Mouse (Mus musculus): ENCODE data around the gene Rbbp4.

The Rbbp4 gene

DNA sequence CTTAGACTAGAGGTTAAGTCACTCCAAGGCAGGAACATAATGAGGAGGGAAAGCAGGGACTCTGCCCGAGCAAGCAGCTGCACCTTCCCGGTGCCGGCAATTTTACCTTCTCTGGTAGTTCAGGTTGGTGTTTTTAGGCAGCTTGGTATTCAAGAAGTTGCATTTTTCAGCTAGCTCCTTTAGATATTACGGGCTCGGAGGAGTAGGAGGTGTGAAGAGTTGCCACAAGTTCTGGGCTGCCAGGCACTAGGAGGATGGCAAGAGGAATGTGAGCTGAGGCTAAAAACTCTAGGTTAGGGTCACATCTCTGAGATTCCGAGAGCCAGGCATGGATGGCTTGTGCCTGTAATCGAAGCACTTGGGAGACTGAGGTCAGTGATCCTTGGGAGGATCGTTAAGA is 45.5 kb downstream of the Rbbp4 start:
- DNase-seq, result no peak

DNA sequence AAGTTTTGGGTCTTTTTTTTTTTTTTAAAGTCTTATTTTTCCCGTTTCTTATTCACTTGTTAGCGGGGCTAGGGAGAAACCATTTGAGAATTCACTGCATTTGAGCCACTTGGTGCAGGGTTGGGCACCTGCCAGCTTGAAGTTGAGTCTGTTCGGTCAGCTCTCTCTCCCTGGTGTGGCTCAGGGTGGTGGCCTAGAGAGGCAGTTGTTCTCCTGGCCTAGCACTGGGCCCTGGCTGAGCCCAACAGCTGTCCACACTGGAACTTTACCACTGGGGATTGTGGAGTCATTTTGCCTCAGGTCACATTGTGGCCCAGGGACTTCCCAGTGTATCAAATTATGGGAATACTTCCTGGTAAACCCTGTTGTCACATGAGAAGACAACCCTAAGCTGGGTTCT is 47.1 kb downstream of the Rbbp4 start:
- DNase-seq, result no peak

DNA sequence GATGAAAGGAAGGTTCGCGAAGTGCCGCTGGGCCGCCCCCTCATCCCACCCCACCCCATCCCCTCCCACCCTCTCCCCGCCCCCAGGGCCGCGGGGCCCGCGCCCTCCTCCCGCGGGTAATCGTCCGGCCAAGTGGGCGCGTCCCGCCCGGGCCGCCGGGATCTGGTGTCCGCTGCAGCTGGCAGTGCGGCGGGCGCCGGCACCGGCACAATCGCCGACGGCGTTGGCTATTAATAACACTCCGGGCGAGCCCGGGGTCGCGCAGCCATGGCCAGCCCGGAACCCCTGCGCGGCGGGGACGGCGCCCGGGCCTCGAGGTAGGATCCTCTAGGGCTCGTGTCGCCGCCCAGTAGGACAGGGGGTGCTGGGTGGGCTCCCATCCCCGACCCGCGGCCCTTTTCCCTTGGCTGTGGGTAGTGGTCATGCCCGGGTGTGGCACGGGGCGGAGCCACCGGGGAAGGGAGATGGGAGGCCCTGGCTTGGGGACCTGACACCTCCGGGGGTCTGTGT is 47.6 kb downstream of the Rbbp4 start, which contains the start of gene Sync:
Sync (plus strand) TSS at position 146 of the 510 bp plus-strand sequence.
- no peak for DNase-seq

DNA sequence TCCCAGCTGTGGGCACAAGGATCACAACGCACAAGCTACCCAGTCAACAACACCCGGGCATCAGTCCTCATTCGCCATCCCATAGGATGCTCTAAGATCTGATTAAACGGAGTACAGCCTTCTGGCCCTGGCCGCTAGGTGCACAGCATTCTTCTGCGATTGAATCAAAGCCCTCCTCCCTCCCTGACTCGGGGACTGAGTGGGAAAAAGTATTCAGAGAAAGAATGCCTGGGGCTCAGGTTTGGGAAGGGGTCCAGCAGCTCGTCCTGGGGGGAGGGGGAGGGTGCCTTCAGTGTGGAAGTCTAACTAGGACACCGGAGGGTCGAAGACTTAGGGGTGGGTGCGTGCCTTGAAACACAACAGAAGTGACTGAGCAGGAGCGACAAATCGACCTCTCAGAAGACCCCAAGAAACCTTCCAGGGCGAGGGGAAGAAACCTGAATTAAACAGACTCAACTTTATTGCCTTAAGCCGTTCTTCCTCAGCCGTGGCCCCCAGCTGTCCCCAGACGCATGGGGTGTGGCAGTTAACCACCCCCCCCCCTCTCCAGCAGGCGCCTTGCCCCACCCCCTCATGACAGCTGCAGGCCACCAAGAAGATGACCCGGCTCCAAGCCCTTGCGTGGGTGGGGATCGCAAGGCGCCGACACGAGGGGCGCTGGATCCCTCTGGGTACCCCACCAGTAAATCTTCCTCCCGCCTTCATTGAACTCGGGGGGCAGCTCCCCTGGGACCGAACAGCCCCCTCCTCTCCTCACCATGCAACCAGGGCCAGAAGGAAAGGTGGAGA is 48.3 kb downstream of the Rbbp4 start:
- no peak for DNase-seq

DNA sequence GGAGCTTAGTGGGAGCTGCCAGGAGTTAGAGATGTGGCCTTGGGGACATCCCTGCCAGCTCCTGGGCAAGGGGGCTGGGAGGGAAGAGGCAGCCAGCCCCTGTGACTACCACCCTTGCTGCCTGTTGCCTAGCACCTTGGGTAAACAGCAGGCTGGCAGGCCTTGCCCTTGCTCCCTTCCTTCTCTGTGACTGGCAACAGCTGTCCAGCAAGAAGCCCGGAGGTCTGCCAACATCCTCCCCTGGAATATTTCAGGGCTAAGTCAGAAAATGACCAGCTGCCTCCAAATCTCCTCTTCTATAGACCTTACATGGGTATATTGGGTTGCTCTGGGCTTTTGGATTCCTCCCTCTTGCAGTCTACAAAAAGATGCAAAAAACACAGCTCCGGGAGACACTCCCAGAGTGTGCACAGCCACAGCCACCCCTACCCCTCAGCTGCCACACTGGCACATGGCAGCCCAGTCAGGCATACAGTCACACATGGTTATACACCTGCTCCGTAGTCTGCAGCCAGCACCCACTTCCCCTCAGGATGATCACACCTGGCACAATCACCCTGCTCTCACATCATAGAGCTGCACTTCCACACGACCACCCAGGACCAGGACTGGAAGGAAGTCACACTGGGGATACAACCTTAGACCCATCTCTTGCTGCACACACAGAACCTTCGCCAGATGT is 49.0 kb downstream of the Rbbp4 start:
- peak; percentile 40 for DNase-seq

DNA sequence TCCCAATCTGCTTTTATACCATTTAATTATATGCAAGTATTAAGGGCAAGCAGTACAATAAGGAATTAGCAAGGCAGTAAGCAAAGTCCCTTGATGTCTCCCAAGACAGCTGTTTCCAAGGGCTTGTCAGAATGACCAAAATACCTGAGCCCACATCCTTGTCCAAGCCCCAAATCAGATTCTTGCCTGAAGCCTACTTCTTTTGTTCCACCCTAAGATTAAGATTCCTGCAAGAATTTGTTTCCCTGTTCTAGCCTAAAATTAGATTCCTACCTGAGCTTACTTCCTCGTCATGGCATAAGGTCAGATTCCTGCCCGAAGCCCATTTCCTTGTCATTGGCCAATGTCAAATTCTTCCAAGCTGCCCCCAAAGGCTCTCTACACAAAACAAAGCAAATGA is 50.5 kb downstream of the Rbbp4 start:
- no peak for DNase-seq

DNA sequence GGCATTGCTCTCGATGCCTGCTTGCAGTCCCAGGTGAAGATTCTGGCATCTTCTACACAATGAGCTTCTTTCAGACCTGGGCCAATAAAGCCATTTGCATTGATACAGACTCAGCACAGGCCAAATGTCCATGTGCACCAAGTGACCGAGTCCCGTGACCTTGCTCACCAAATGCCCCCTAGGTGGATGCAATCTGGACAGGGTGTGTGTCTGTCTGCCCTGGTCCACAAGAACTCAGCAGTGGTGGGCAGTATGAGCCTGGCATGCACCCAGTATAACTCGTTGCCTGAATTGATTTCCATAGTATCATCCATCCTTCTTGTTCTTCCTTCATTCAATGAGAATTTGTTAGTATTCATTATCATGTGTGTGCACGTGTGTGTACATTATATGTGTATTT is 51.9 kb downstream of the Rbbp4 start:
- DNase-seq, result no peak

DNA sequence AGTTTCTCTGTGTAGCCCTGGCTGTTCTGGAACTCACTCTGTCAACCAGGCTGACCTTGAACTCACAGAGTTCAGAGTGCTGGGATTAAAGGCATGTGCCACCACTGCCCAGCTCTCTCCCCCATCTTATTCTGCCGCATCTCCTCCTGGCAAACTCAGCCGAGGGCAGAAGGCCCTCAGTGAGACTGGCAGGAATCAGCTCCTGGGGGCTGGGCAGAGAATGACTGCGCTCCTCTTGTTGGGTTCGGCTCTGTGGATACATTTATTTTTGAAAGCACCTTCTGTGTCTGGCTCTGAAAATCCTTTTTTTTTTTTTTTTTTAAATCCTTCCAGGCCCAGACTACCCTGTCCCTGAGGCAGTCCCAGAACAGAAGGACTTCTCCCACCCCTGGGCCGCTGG is 52.4 kb downstream of the Rbbp4 start:
- no peak for DNase-seq

DNA sequence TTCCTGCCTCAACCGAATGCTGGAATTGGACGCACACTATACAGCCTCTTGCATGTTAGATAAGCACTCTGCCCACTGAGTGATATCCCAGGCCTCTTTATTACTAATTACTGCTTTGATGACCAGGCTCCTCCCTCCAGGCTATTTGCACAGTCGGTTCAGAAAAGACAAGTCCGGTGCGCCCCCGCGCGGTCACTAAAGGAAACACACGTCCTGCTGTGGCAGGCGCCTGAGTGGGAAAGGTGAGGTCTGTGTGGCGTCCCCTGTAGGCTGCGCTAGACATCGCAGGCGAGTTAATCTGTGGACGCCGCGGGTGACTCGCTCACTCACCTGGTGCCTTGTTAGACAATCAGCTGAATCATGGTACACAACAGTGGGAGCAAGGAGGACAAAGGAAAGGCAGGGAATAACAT is 58.7 kb downstream of the Rbbp4 start:
- DNase-seq, result peak; percentile 99

DNA sequence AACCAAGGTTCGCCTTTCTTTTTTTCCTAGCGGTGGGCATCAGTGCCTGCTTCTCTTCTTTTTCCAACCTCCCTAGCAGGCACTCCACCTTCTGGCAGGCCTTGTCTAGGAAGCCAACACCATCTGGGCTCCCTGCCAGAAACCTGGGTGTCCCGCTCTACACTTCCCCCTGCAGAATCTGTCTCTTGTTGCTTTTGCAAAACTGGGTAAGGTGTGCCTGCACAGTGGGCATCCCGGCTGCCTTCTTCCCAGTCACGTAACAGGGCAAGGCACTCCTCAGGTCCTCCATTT is 62.5 kb downstream of the Rbbp4 start:
- peak; percentile 81 for DNase-seq

DNA sequence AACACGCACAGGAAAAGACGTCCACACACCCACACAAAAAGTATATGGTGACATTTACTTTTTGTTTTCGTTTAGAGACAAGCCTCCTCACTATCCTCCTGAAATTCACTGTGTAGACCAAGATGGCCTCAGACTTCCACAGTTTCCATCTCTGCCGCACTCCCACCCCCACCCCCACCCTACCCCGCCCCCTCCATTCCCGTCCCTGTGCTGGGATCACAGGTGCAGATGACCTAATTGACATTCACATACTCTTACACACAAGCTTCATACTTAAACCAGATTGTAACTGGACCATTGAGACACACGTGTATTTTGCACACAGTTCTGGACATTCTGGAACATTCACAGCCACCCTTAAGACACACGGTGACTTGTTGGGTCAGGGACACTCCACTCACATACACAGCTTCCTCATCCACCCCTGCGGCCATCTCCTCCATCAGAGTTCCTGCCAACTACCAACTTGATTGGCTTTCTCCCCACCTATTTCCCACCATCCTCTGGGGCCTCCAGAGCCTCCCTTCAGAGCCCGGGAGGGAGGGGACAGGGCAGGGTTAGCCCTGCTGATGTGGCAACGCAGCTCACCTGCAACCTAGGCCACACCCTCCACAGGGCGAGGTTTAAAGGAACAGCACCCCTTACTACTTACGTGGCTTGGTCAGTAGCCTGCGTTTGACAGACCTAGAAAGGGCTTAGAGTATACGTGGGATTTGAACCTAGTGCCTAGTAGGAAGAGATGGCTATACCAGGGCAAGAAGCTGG is 63.0 kb downstream of the Rbbp4 start:
- DNase-seq, result peak; percentile 91

DNA sequence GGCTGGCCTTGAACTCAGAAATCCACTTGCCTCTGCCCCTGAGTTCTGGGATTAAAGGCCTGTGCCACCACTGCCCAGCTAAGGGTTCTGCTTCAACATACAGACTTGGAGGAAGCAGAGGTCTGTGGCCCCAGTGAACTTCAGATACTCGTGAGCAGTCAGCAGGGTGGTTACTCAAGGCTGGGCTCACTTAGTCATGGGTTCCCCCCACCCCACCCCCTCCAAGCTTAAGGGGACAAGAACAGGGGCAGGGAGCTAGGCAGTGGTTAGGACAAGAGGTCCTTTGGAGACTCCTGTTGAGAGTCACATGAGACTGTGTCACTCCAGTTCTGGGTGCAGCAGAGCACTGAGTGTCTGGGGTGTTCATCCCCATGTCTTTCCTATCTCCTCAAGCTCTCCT is 66.5 kb downstream of the Rbbp4 start:
- DNase-seq, result peak; percentile 61

DNA sequence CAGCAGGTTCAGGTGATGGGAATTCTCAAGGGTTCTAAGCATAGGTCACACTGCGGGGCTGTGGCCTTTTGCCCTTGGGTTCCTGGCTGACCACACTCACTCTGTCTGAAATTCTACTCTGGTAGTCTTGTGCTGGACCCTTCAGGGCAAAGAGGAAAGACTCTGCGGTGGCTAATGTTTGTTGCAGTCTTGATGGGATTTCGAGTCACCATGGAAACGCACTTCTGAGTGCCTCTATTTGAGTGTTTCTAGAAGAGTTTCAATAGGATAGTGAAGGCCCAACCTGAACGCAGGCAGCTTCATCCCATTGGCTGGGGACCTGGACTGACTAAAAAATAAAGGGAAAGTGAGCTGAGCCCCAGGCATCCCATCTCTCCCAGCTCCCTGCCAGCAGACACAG is 68.3 kb downstream of the Rbbp4 start:
- peak; percentile 63 for DNase-seq

DNA sequence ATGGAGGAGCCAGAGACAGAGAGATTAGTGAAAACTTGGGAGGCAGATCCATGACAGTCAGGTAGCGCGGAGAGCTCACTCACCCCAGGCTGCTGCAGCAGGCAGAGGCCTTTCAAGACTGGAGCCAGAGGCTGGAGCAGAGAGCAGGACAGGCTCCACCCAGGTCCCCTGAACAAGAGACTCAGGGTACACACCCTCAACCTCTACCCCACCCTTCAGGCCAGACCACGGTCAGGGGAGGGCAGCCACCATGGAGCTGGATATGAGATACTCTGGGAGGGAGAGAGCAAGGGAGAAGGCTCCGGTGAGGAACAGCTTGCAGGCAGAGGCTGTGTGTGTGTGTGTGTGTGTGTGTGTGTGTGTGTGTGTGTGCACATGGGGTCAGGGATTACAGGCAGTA is 69.0 kb downstream of the Rbbp4 start:
- DNase-seq, result no peak

DNA sequence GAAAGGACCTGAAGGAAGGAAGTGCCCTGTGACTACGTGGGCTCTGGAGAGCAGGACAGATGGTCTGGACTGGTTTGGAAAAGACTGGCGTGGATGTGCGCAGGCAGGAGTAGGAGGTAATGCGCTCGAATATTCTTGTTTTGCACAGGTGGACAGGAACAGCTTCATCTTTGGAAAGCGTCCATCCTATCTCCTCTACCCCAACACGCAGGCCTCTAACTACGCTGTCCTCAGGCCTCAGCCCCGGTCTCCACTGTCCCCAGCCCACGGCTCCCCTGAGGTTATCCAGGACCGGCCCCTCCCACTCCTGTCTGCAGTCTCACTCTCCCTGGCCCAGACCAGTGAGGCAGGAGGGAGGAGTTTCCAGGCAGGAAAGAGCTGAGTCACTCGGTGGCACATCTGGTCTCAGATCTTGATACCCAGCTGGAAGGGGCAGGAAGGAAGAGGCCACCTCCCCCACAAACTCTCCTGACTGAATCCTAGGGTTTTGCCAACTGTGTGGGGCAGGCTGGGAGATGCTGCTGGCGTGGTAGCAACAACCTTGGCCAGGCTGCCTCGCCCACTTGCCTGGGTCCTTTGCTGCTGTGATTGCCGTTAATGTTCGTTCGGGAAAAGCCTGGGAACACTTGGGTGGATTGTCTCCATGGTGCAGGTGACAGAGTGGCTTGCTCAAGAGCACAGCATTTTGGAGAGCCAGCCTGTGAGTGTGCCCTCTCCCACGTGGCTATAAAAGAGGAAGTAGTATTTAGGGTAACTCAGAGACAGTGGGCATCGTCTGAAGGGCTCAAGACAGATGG is 71.7 kb downstream of the Rbbp4 start:
- DNase-seq, result peak; percentile 82

DNA sequence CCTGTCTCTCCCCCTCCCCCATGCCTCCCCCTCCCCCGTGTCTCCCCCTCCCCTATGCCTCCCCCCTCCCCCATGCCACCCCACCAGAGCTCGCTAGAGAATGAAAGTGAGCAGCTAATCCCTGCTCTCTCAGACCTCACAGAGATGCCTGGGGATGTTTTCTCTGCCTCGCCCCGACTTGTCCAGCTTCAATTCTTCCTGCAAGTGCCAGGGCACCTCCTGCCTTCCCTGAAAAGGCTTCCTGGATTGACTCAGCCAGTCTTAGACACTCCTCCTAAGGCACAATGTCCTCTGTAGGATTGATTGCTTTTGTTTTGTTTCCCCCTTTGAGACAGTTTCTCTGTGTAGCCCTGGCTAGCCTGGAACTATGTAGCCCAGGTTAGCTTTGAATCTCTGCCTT is 74.0 kb downstream of the Rbbp4 start, which contains the start of gene C77080:
C77080 (minus strand) TSS at position 209 of the 400 bp plus-strand sequence.
- no peak for DNase-seq

DNA sequence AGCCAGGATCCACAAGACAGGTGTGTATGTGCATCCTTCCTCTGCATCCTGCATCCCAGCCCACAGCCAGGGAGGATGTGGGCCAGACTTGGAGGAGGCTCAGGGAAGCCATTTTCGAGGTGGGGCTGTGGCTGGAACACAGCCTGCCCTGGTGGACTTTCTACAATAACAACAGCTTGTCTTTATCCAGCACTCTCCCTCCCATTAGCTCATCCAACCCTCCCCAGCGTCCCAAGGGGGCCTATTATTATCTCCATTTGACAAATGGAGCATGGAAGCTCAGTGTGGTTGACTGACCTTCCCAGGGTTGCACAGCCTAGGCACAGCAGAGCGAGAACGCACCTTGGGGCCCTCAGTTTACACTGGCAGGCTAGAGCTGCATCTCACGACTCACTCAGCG is 74.5 kb downstream of the Rbbp4 start:
- no peak for DNase-seq

DNA sequence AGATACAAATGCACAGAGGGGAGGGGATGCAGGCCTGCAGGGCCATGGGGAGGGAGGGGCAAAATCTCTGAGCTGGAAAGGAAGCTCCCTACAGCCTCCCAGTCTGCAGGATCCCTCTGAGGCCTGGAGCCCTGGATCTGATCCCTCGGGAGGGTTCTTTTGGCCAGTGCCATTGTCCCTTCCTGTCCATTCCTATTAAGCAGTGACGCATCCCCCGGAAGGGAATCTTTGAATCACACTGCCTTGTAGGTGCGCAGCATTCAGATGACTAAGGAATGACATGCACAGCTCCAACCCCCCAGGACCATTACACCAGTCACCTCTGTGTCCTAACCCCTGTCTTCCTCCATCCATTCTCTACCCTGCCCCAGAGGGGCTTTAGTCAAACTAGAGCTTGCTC is 76.1 kb downstream of the Rbbp4 start:
- DNase-seq, result no peak

Measured in lung, postnatal 36 days (tissue).